10 mouse cellular contexts compared by ENCODE assay signal in genomic region chr2:152794281-152794827, GRCm38 (mm10). TPM values are rescaled to one million over a fixed set of nuclear protein-coding genes. Genes with fewer than 3 reads are reported as not detected.
DNase-seq lines count a peak whose midpoint lies in the region; ATAC-seq lines count a peak whose summit lies in the region.
"Had no signal": no experiment of that assay in that cellular context is flagged by ENCODE, and none has a peak within 500 bp of the region (broad histone marks: within the 10 kb centered on the region; RNA-seq: fewer than 3 reads in every experiment).

No protein-coding gene starts in this region.

- ATAC-seq in kidney, embryonic 14.5 days (ENCODE audit: low FRiP score, low TSS enrichment), result peak; percentile 45; the same call in 1 of the 2 replicates
- ATAC-seq: forebrain, embryonic 16.5 days had no signal

- WGBS in kidney, embryonic 14.5 days, result 62% methylated on average over 9 of the region's 9 CpGs
- WGBS in embryonic facial prominence, embryonic 10.5 days, result 82% methylated on average over 9 of the region's 9 CpGs

- H3K4me1 ChIP-seq in kidney, embryonic 14.5 days (ENCODE audit: control insufficient read depth, insufficient read depth, low read length), result peaks cover 11% of the 10 kb centered on the region
- peaks cover 23% of the 10 kb centered on the region for H3K4me1 ChIP-seq in embryonic facial prominence, embryonic 10.5 days

- no peaks in the 10 kb centered on the region for H3K9me3 ChIP-seq in kidney, embryonic 14.5 days (ENCODE audit: control insufficient read depth, low read length)
- no peaks in the 10 kb centered on the region for H3K9me3 ChIP-seq in embryonic facial prominence, embryonic 10.5 days

- H3K4me3 ChIP-seq in kidney, embryonic 14.5 days (ENCODE audit: low read length), result no peak overlapping the region
- H3K4me3 ChIP-seq in embryonic facial prominence, embryonic 10.5 days, result no peak overlapping the region

- no peaks in the 10 kb centered on the region; the same call in 1 of the 2 replicates for H3K36me3 ChIP-seq in kidney, embryonic 14.5 days (ENCODE audit: control insufficient read depth, insufficient read depth, low read length)
- peaks cover 15% of the 10 kb centered on the region; the same call in 1 of the 2 replicates for H3K36me3 ChIP-seq in embryonic facial prominence, embryonic 10.5 days (replicated peaks)

- H3K4me2 ChIP-seq in kidney, embryonic 14.5 days (replicated peaks; ENCODE audit: low read depth, low read length), result no peak overlapping the region
- H3K4me2 ChIP-seq: midbrain, embryonic 11.5 days had no signal

- peak overlapping the region; percentile 24; the same call in 1 of the 2 replicates for H3K27ac ChIP-seq in kidney, embryonic 14.5 days (ENCODE audit: low read depth, low read length)
- H3K27ac ChIP-seq in embryonic facial prominence, embryonic 10.5 days (replicated peaks), result 0 out of 2 replicates have a peak overlapping the region, but pooled peaks have one; percentile 1

- H3K27me3 ChIP-seq in kidney, embryonic 14.5 days (ENCODE audit: control insufficient read depth, insufficient read depth, low read length), result no peaks in the 10 kb centered on the region
- no peaks in the 10 kb centered on the region for H3K27me3 ChIP-seq in embryonic facial prominence, embryonic 10.5 days (replicated peaks; ENCODE audit: low read depth, poor library complexity, severe bottlenecking)

- H3K9ac ChIP-seq in kidney, embryonic 14.5 days (ENCODE audit: low read depth, low read length), result no peak overlapping the region

- DNase-seq in kidney, adult 8-10 months, result no peak
- DNase-seq in Muller cell, postnatal 12 days (ENCODE audit: inconsistent ontology term), result peak; percentile 43
- no peak for DNase-seq in embryonic facial prominence, embryonic 10.5 days (ENCODE audit: low spot score)
- peak; percentile 18 for DNase-seq in retina, embryonic 14.5 days (ENCODE audit: low spot score)
- DNase-seq in ovary, postnatal 10 days (ENCODE audit: low spot score), result no peak
- no peak for DNase-seq in layer of hippocampus, adult 8-10 months (ENCODE audit: low spot score in 2 of 2)
- DNase-seq: heart, postnatal 36 days had no signal

RNA-seq across cellular contexts. Expression of gene Bcl2l1, which starts 37.2 kb away (rescaled TPM):
- polyA plus RNA-seq in kidney, embryonic 14.5 days (2014; fragmentation: Nextera tagmentation; extraction: Ambion mirVana), result 66.9 and 96.1 TPM in 2 replicates
- polyA plus RNA-seq in embryonic facial prominence, embryonic 10.5 days (2016; fragmentation: Nextera tagmentation; extraction: Ambion mirVana), result 102 and 106 TPM in 2 replicates
- total RNA-seq in layer of hippocampus, adult 8-10 months (2022), result 100 to 1,000 TPM; 124 to 140 (median 132) TPM

RNA-seq across cellular contexts. Expression of gene Cox4i2, which starts 40.4 kb away (rescaled TPM):
- polyA plus RNA-seq in kidney, embryonic 14.5 days (2014; fragmentation: Nextera tagmentation; extraction: Ambion mirVana), result 12.1 and 18.8 TPM in 2 replicates
- 9.9 and 10.1 TPM in 2 replicates for polyA plus RNA-seq in embryonic facial prominence, embryonic 10.5 days (2016; fragmentation: Nextera tagmentation; extraction: Ambion mirVana)
- total RNA-seq in layer of hippocampus, adult 8-10 months (2022), result 1 to 10 TPM in 3 of 4 experiments, under 1 TPM in 1; 0.92 to 2.4 (median 2.2) TPM

RNA-seq across cellular contexts. Expression of gene Tpx2, which starts 53.4 kb away (rescaled TPM):
- 107 and 124 TPM in 2 replicates for polyA plus RNA-seq in kidney, embryonic 14.5 days (2014; fragmentation: Nextera tagmentation; extraction: Ambion mirVana)
- 144 and 151 TPM in 2 replicates for polyA plus RNA-seq in embryonic facial prominence, embryonic 10.5 days (2016; fragmentation: Nextera tagmentation; extraction: Ambion mirVana)
- total RNA-seq in layer of hippocampus, adult 8-10 months (2022), result 1 to 10 TPM; 1.2 to 2.3 (median 1.7) TPM

RNA-seq across cellular contexts. Expression of gene Id1, which starts 58.3 kb away (rescaled TPM):
- 129 and 178 TPM in 2 replicates for polyA plus RNA-seq in kidney, embryonic 14.5 days (2014; fragmentation: Nextera tagmentation; extraction: Ambion mirVana)
- polyA plus RNA-seq in embryonic facial prominence, embryonic 10.5 days (2016; fragmentation: Nextera tagmentation; extraction: Ambion mirVana), result 161 and 182 TPM in 2 replicates
- 10 to 100 TPM; 18.1 to 24.9 (median 22.5) TPM for total RNA-seq in layer of hippocampus, adult 8-10 months (2022)

Comparison
In these comparisons a context has a peak if more than half of its experiments do, and no peak if none do; other contexts are left out.
1. DNase-seq: peak in Muller cell, postnatal 12 days (single experiment) and retina, embryonic 14.5 days (single experiment); none in kidney, adult 8-10 months (0 of 2), embryonic facial prominence, embryonic 10.5 days (single experiment), ovary, postnatal 10 days (single experiment) and layer of hippocampus, adult 8-10 months (0 of 2).